Mouse (Mus musculus) ovary, adult 18-20 months (tissue): Measurements from ENCODE around the gene 4930562C15Rik.

Experiments used
- DNase-seq: peaks from one replicate; pipeline ENCODE4 v3.0.0; 2022; ENCODE audit warnings: low spot score, mixed read lengths

4930562C15Rik gene

GRCm38 (mm10) chr16:4916608-4917007 lies 81.4 kb downstream of the 4930562C15Rik start:
- DNase-seq = no peak
